Mouse (Mus musculus): ENCODE measurements around the gene Yy1. TPM values are rescaled to one million over a fixed set of nuclear protein-coding genes. Genes with fewer than 3 reads are reported as not detected.

Gene Yy1
- polyA plus RNA-seq, 1 experiment from 2014 or later, result 10.3 TPM

DNA sequence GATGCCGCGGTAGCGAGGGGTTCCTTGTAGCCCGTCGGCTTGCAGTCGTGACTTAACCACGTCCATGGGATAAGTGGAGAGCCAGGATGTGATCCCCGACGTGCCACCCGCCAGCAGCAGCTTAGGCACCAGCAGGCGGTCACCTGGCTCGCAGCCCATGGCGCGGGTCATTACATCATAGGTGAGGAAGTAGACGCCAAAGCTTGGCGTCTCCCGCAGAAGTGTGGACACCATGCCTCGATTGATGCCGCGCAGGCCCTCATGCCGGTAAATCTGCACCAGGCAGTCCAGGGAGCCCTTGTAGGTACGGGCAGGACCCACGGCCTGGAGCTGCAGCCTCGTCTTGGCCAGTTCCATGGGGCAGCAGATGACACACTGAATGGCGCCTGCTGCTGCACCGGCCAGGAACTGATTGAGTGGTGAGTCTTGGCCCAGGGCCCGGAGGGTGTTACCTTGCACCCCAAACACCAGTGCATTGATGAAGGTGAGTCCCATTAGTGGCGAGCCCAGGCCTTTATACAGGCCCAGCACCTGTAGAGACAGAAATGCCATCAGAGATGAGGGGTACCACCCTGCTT, 34.3 kb downstream of the Yy1 start:
- Histone ChIP-seq H3K4me2 (replicated peaks; ENCODE audit: low read depth) (no peak overlapping the region), H3K9me3 (ENCODE audit: control insufficient read depth) (no peaks in the 10 kb centered on the region), H3K27me3 (replicated peaks; ENCODE audit: control insufficient read depth, insufficient read depth, low read length) (no peaks in the 10 kb centered on the region), H3K36me3 (ENCODE audit: control insufficient read depth, insufficient read depth) (no peaks in the 10 kb centered on the region), H3K9ac (ENCODE audit: low read depth, low read length) (no peak overlapping the region), H3K4me3 (ENCODE audit: low read depth, low read length) (no peak overlapping the region), H3K4me1 (replicated peaks; ENCODE audit: control insufficient read depth, insufficient read depth, low read length) (no peaks in the 10 kb centered on the region), H3K27ac (ENCODE audit: low read depth, low read length) (no peak overlapping the region)
- WGBS, result 92% methylated on average over 28 of the region's 28 CpGs
- TF ChIP-seq CTCF (IDR thresholded peaks at IDR 0.05; ENCODE audit: low read depth), result no peak
- no peak for ATAC-seq

DNA sequence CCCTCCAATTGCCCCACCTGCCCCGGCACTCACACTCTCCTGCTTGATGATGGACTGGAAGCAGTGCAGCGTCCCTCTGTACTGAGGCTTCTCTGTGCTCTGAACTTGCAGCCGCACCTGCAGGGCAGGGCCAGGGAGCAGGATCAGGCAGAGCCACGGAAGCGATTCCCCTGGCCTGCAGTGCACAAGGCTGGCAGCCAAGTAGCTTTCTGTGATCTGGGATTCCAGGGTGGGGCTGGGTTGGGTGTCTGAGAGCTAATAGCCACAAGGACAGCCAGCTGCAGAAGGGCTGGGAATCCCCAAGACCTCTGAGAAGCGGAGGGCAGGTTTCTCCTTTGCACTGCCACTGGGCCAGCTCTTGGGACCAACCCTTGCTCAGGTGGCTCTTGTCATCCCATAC, 34.9 kb downstream of the Yy1 start:
- no peak overlapping the region for H3K4me3 ChIP-seq (ENCODE audit: low read depth, low read length)
- no peaks in the 10 kb centered on the region for H3K9me3 ChIP-seq (ENCODE audit: control insufficient read depth)
- no peak overlapping the region for H3K27ac ChIP-seq (ENCODE audit: low read depth, low read length)
- ATAC-seq, result no peak
- no peaks in the 10 kb centered on the region for H3K4me1 ChIP-seq (replicated peaks; ENCODE audit: control insufficient read depth, insufficient read depth, low read length)
- H3K9ac ChIP-seq (ENCODE audit: low read depth, low read length), result no peak overlapping the region
- no peaks in the 10 kb centered on the region for H3K27me3 ChIP-seq (replicated peaks; ENCODE audit: control insufficient read depth, insufficient read depth, low read length)
- H3K36me3 ChIP-seq (ENCODE audit: control insufficient read depth, insufficient read depth), result no peaks in the 10 kb centered on the region
- whole genome bisulfite sequencing, result 69% methylated on average over 6 of the region's 6 CpGs
- no peak overlapping the region for H3K4me2 ChIP-seq (replicated peaks; ENCODE audit: low read depth)
- no peak for TF ChIP-seq CTCF (IDR thresholded peaks at IDR 0.05; ENCODE audit: low read depth)

DNA sequence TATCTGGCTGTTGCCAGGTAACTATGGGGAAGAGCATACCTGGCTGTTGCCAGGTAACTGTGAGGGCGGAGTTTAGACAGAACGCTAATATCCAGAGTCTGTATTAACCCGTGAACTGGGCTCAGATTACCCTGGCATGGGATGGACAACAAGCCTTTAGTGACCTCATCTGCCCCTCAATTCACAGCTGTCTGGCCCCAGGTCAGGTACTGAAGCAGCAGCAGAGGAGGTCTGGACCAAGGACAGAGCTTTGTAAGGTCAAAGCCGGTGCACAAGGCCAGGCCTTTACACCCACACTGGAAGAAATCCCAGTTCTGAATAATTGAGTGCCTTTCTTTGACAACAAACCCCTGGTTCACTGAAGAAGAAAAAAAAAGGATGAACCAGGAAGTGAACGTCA, 36.9 kb downstream of the Yy1 start:
- no peak for ATAC-seq
- Histone ChIP-seq H3K9ac (ENCODE audit: low read depth, low read length) (no peak overlapping the region), H3K4me1 (replicated peaks; ENCODE audit: control insufficient read depth, insufficient read depth, low read length) (no peaks in the 10 kb centered on the region), H3K27ac (ENCODE audit: low read depth, low read length) (no peak overlapping the region), H3K9me3 (ENCODE audit: control insufficient read depth) (no peaks in the 10 kb centered on the region), H3K4me2 (replicated peaks; ENCODE audit: low read depth) (no peak overlapping the region), H3K4me3 (ENCODE audit: low read depth, low read length) (no peak overlapping the region), H3K36me3 (ENCODE audit: control insufficient read depth, insufficient read depth) (no peaks in the 10 kb centered on the region), H3K27me3 (replicated peaks; ENCODE audit: control insufficient read depth, insufficient read depth, low read length) (no peaks in the 10 kb centered on the region)
- WGBS, result 60% methylated on average over 5 of the region's 5 CpGs
- TF ChIP-seq CTCF (IDR thresholded peaks at IDR 0.05; ENCODE audit: low read depth), result no peak

DNA sequence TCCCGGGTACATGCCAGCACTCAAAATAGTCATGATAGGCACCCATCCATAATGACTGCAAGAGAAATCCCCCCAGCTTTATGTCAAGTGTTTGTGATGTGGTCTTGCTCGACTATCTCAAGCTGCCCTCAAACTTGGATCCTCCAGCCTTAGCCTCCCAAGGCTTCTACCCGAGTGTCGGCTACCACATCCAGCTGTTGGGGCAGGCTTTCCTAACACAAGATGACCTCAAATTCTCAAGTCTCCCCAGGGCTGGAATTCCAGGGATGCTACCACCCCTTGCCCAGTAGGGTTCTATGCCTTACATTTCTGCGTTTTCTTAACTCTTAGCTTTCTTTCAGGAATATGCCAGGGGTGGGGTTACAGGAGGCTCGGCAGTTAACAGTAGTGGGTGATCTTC, 37.6 kb downstream of the Yy1 start:
- WGBS, result 84% methylated on average over 6 of the region's 6 CpGs
- no peak for TF ChIP-seq CTCF (IDR thresholded peaks at IDR 0.05; ENCODE audit: low read depth)
- no peak for ATAC-seq
- Histone ChIP-seq H3K4me2 (replicated peaks; ENCODE audit: low read depth) (no peak overlapping the region), H3K4me3 (ENCODE audit: low read depth, low read length) (no peak overlapping the region), H3K27ac (ENCODE audit: low read depth, low read length) (no peak overlapping the region), H3K9me3 (ENCODE audit: control insufficient read depth) (no peaks in the 10 kb centered on the region), H3K9ac (ENCODE audit: low read depth, low read length) (no peak overlapping the region), H3K4me1 (replicated peaks; ENCODE audit: control insufficient read depth, insufficient read depth, low read length) (no peaks in the 10 kb centered on the region), H3K27me3 (replicated peaks; ENCODE audit: control insufficient read depth, insufficient read depth, low read length) (no peaks in the 10 kb centered on the region), H3K36me3 (ENCODE audit: control insufficient read depth, insufficient read depth) (no peaks in the 10 kb centered on the region)

DNA sequence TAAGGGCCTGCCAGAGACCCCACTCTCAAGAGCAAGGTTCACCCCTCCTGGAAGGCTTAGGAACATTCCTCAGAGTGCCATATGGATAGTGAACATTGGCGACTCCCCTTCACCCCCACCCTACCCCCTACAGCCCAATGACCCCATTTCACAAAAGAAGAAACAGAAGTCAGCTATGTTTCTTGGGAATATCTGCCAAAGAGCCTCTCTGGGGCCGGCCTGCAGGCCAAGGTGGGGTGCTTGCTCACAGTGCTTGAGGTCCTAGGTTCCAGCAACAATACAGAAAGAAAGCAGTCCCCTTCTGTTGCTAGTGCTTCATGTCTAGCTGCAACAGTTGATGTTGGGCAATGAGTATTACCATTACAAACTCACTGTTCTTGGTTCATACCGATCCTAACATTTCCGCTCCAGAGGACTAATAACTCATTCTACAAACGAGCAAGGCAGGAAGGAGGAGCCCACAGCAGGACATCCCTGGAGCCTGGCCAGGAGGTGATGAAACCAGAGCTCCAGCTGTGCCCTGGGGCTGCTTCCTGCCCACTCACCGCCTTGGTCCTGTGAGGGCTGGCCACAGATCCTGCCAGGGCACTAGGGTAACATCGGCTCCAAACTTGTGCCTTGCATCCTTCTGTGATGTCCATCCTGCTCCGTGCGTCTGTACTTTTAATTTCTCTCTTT, 39.3 kb downstream of the Yy1 start:
- TF ChIP-seq CTCF (IDR thresholded peaks at IDR 0.05; ENCODE audit: low read depth), result no peak
- no peaks in the 10 kb centered on the region; the same call in 1 of the 2 replicates for H3K4me1 ChIP-seq (replicated peaks; ENCODE audit: control insufficient read depth, insufficient read depth, low read length)
- H3K4me2 ChIP-seq (replicated peaks; ENCODE audit: low read depth), result no peak overlapping the region
- H3K9ac ChIP-seq (ENCODE audit: low read depth, low read length), result no peak overlapping the region
- ATAC-seq, result no peak
- no peaks in the 10 kb centered on the region for H3K36me3 ChIP-seq (ENCODE audit: control insufficient read depth, insufficient read depth)
- no peak overlapping the region for H3K4me3 ChIP-seq (ENCODE audit: low read depth, low read length)
- WGBS, result 66% methylated on average over 9 of the region's 9 CpGs
- H3K27ac ChIP-seq (ENCODE audit: low read depth, low read length), result no peak overlapping the region
- no peaks in the 10 kb centered on the region for H3K9me3 ChIP-seq (ENCODE audit: control insufficient read depth)
- no peaks in the 10 kb centered on the region for H3K27me3 ChIP-seq (replicated peaks; ENCODE audit: control insufficient read depth, insufficient read depth, low read length)

DNA sequence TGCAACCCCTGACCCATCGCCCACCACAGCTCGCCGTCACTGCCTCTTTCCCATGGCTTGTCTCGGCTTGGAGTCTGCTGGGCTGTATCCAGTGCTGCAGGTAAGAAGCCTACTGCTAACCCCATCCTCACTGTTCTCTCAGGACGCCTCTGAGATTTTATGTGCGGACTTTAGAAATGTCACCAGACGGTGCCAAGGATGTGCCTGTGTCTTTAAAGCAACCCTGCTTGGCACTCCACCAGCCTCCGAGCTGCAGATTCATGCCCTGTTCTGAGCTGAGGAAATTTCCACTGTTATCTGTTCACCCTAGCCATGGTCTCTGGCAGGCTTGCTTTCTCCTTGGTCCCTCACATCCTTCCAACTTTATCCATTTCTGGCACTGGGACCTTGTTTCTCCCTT, 40.1 kb downstream of the Yy1 start:
- H3K27me3 ChIP-seq (replicated peaks; ENCODE audit: control insufficient read depth, insufficient read depth, low read length), result no peaks in the 10 kb centered on the region
- H3K9ac ChIP-seq (ENCODE audit: low read depth, low read length), result no peak overlapping the region
- H3K4me2 ChIP-seq (replicated peaks; ENCODE audit: low read depth), result no peak overlapping the region
- 89% methylated on average over 8 of the region's 8 CpGs for WGBS
- no peak overlapping the region for H3K27ac ChIP-seq (ENCODE audit: low read depth, low read length)
- H3K36me3 ChIP-seq (ENCODE audit: control insufficient read depth, insufficient read depth), result no peaks in the 10 kb centered on the region
- H3K4me3 ChIP-seq (ENCODE audit: low read depth, low read length), result no peak overlapping the region
- no peaks in the 10 kb centered on the region for H3K9me3 ChIP-seq (ENCODE audit: control insufficient read depth)
- peaks cover 6% of the 10 kb centered on the region for H3K4me1 ChIP-seq (replicated peaks; ENCODE audit: control insufficient read depth, insufficient read depth, low read length)
- TF ChIP-seq CTCF (IDR thresholded peaks at IDR 0.05; ENCODE audit: low read depth), result no peak
- no peak for ATAC-seq

Data from intestine, postnatal 0 days (tissue).